Mouse (Mus musculus) G1E (cell line): ENCODE data around the gene Pisd.

Experiments used
- CTCF ChIP-seq: IDR thresholded peaks from 2 replicates; pipeline ENCODE4 v1.5.1; 2012; ENCODE audit warnings: low read depth, low read length, inconsistent platforms, mixed read lengths
- TAL1 ChIP-seq: conservative IDR thresholded peaks from 2 replicates; pipeline ENCODE4 v1.6.1; 2012; ENCODE audit warnings: low read depth, low read length, inconsistent platforms, mixed read lengths

DNA sequence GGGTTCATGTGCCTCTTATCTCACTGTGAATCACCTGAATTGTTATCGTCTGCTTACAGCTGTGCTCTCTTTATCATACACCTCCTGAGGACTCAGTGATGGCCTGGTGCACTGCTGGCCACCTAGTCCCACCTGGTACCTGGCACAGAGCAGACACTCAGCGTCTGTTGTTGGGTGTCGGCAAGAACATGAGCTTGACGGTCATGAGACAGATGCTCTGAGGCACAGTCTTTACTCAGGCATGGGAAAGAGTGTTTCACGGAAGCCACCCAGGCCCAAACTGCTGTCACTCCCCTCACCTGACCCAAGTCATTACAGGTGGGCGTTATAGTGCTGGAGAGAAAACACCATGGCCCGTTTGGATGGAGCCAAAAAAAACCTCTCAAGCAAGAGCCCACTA lies 61.5 kb downstream of the Pisd start:
- no peak; the same call in 1 of the 2 replicates for TF ChIP-seq TAL1
- TF ChIP-seq CTCF, result no peak
